Mouse (Mus musculus): ENCODE measurements around the gene Rxfp4.

DNA sequence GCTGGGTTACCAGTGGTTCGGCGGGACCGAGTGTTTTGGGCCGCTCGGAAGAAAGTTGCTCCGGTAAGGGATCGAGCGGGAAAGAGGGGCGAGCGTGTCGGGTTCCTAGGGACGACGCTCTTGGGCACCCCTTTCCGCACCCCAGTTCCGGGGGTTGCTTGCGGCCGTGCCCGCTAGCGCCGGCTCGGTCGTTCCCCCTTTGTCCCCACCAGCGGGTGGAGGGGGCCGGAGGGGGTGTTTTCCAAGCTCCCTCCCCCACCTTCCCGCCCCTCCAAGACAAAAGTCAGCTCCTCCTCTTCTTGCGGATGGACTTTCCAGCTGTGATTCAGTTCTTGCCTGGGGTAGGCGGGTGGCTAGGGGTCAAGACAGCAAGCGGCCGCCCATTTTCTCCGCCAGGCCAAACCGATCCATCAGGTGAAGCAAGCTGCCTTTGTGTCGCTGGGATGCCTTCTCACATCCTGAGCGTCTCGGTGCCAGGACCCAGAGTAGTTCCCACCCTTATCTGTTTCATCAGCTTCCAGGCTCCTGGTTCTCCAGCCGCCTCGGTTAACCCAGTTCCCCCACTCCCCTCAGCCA is 31.3 kb downstream of the Rxfp4 start:
- TF ChIP-seq TAL1 (IDR thresholded peaks at IDR 0.05; ENCODE audit: low read length) (no peak), GATA1 (IDR thresholded peaks at IDR 0.05; ENCODE audit: low read length) (no peak)

Data from erythroblast, embryonic 14.5 days (primary cell).